Mouse (Mus musculus) midbrain, embryonic 15.5 days (tissue): ENCODE measurements at regions not wholly inside any gene's neighbourhood (a gene's known extent, or its start where the extent isn't known, plus 50 kb on each side); places are given as distances from the start of the nearest gene placed in this dataset.

Experiments used
- ATAC-seq: fragments of 200-750 bp; cut with Nextera tagmentation; replicated peaks from 2 replicates; pipeline ENCODE4 v1.8.0; 2017; ENCODE audit warnings: moderate TSS enrichment
- H3K27ac ChIP-seq: fragments of 300-500 bp; sonication (generic); 2 replicates; pipeline ENCODE4 v1.5.1; 2015; ENCODE audit warnings: mild to moderate bottlenecking, inconsistent platforms
- H3K27me3 ChIP-seq: fragments of 300-500 bp; sonication (generic); replicated peaks from 2 replicates; pipeline ENCODE4 v1.6.1; 2015; ENCODE audit warnings: inconsistent platforms
- H3K36me3 ChIP-seq: fragments of 300-500 bp; sonication (generic); replicated peaks from 2 replicates; pipeline ENCODE4 v1.6.1; 2015; ENCODE audit warnings: inconsistent platforms
- H3K4me1 ChIP-seq: fragments of 300-500 bp; sonication (generic); 2 replicates; pipeline ENCODE4 v1.6.1; 2015; ENCODE audit warnings: inconsistent platforms
- H3K4me2 ChIP-seq: fragments of 300-500 bp; sonication (generic); 2 replicates; pipeline ENCODE4 v1.6.1; 2015; ENCODE audit warnings: inconsistent platforms, mild to moderate bottlenecking, moderate library complexity
- H3K4me3 ChIP-seq: fragments of 300-500 bp; sonication (generic); 2 replicates; pipeline ENCODE4 v1.5.1; 2015; ENCODE audit warnings: mild to moderate bottlenecking, inconsistent platforms
- H3K9ac ChIP-seq: fragments of 300-500 bp; sonication (generic); 2 replicates; pipeline ENCODE4 v1.6.1; 2015; ENCODE audit warnings: mild to moderate bottlenecking, inconsistent platforms
- H3K9me3 ChIP-seq: fragments of 300-500 bp; sonication (generic); 2 replicates; pipeline ENCODE4 v1.6.1; 2016; ENCODE audit warnings: inconsistent platforms
- WGBS: fragments of 180-500 bp; shearing (Covaris S2); methylation state at CpG from one replicate; pipeline ENCODE4 v1.1.7; 2015; ENCODE audit warnings: mixed read lengths; 5-methylcytosine and 5-hydroxymethylcytosine counted together

DNA sequence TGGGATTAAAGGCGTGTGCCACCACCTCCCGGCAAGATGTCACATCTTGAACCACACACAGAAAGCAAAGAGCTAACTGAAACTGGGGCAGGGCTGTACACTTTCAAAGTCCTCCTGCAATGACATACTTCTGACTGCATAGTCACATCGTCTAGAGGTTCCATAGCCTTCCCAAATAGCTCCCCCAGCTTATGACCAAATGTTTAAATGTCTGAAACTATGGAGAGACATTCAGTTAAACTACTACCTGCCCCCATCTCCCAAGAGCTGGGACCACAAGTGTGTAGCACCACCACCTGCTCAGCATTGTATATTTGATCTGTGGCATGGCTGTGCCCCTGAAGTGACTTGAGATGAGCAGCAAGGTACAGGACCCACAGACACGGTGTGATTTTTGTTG, 52.1 kb upstream of the Kdm7a start:
- H3K4me2 ChIP-seq: no peak overlapping the region
- peaks cover 20% of the 10 kb centered on the region for H3K4me1 ChIP-seq
- no peaks in the 10 kb centered on the region for H3K9me3 ChIP-seq
- no peak overlapping the region for H3K27ac ChIP-seq
- no peaks in the 10 kb centered on the region for H3K36me3 ChIP-seq
- no peak overlapping the region for H3K4me3 ChIP-seq
- WGBS: 92% methylated on average over 4 of the region's 4 CpGs
- no peak overlapping the region for H3K9ac ChIP-seq
- no peaks in the 10 kb centered on the region for H3K27me3 ChIP-seq
- ATAC-seq: no peak

GRCm38 (mm10) chr6:39257667-39258395, 51.2 kb upstream of the Kdm7a start:
- Histone ChIP-seq H3K4me2 (peak overlapping the region; percentile 93), H3K4me3 (peak overlapping the region; percentile 51), H3K27me3 (no peaks in the 10 kb centered on the region), H3K9me3 (no peaks in the 10 kb centered on the region), H3K9ac (peak overlapping the region; percentile 44; the same call in 1 of the 2 replicates), H3K27ac (no peak overlapping the region), H3K36me3 (no peaks in the 10 kb centered on the region), H3K4me1 (peaks cover 20% of the 10 kb centered on the region)
- ATAC-seq: no peak
- WGBS: 51% methylated on average over 7 of the region's 7 CpGs

- ATAC-seq: peak; percentile 67
- no peaks in the 10 kb centered on the region for H3K36me3 ChIP-seq
- WGBS: under 1% methylated on average over 18 of the region's 18 CpGs
- H3K4me3 ChIP-seq: peak overlapping the region; percentile 51
- H3K27me3 ChIP-seq: no peaks in the 10 kb centered on the region
- peaks cover 20% of the 10 kb centered on the region for H3K4me1 ChIP-seq
- H3K4me2 ChIP-seq: peak overlapping the region; percentile 93
- H3K9me3 ChIP-seq: no peaks in the 10 kb centered on the region
- H3K9ac ChIP-seq: peak overlapping the region; percentile 44
- H3K27ac ChIP-seq: peak overlapping the region; percentile 77
Observed at GRCm38 (mm10) chr6:39257111-39257571, 50.6 kb upstream of the Kdm7a start.

- Histone ChIP-seq H3K27me3 (no peaks in the 10 kb centered on the region), H3K4me3 (peak overlapping the region; percentile 51), H3K9me3 (no peaks in the 10 kb centered on the region), H3K4me2 (peak overlapping the region; percentile 93), H3K27ac (peak overlapping the region; percentile 77), H3K9ac (peak overlapping the region; percentile 44), H3K36me3 (no peaks in the 10 kb centered on the region), H3K4me1 (peaks cover 20% of the 10 kb centered on the region)
- WGBS: 2% methylated on average over 48 of the region's 48 CpGs
- ATAC-seq: peak; percentile 94
Observed at GRCm38 (mm10) chr6:39256304-39257103, 49.9 kb upstream of the Kdm7a start.
